Mouse (Mus musculus) heart, embryonic 12.5 days (tissue): ENCODE results near the gene Ntrk1. TPM values are rescaled to one million over a fixed set of nuclear protein-coding genes. Genes with fewer than 3 reads are reported as not detected.

Source experiments
- ATAC-seq: fragments of 200-750 bp; cut with Nextera tagmentation; 2 replicates; pipeline ENCODE4 v1.8.0; 2017; ENCODE audit warnings: moderate TSS enrichment, moderate library complexity; ENCODE audit not compliant: insufficient number of reproducible peaks, low FRiP score
- H3K27ac ChIP-seq: fragments of 300-500 bp; sonication (generic); 2 replicates; pipeline ENCODE4 v1.5.1; 2016; ENCODE audit warnings: mild to moderate bottlenecking, moderate library complexity; ENCODE audit not compliant: poor library complexity, severe bottlenecking
- H3K27me3 ChIP-seq: fragments of 300-500 bp; sonication (generic); replicated peaks from 2 replicates; pipeline ENCODE4 v1.6.1; 2016; ENCODE audit warnings: mild to moderate bottlenecking, moderate library complexity
- H3K36me3 ChIP-seq: fragments of 300-500 bp; sonication (generic); 2 replicates; pipeline ENCODE4 v1.6.1; 2016; ENCODE audit warnings: mild to moderate bottlenecking, moderate library complexity
- H3K4me1 ChIP-seq: fragments of 300-500 bp; sonication (generic); replicated peaks from 2 replicates; pipeline ENCODE4 v1.6.1; 2016; ENCODE audit warnings: mild to moderate bottlenecking
- H3K4me2 ChIP-seq: fragments of 300-500 bp; sonication (generic); 2 replicates; pipeline ENCODE4 v1.6.1; 2016; ENCODE audit warnings: mild to moderate bottlenecking, moderate library complexity
- H3K4me3 ChIP-seq: fragments of 300-500 bp; sonication (generic); 2 replicates; pipeline ENCODE4 v1.5.1; 2016; ENCODE audit warnings: mild to moderate bottlenecking
- H3K9ac ChIP-seq: fragments of 300-500 bp; sonication (generic); 2 replicates; pipeline ENCODE4 v1.6.1; 2016; ENCODE audit warnings: mild to moderate bottlenecking, moderate library complexity
- H3K9me3 ChIP-seq: fragments of 300-500 bp; sonication (generic); replicated peaks from 2 replicates; pipeline ENCODE4 v1.6.1; 2016; ENCODE audit warnings: mild to moderate bottlenecking, moderate library complexity
- WGBS: fragments of 180-500 bp; shearing (Covaris S2); methylation state at CpG from one replicate; pipeline ENCODE4 v1.1.7; 2016; 5-methylcytosine and 5-hydroxymethylcytosine counted together
- polyA plus RNA-seq: library from polyadenylated mRNA; unstranded; fragments of >200 nt; fragmentation: Nextera tagmentation; extraction: Ambion mirVana; gene quantifications from 2 replicates; pipeline ENCODE4 v1.2.1, GENCODE M21; 2016

Gene Ntrk1
- polyA plus RNA-seq, 1 experiment from 2014 or later = 0.26 TPM

DNA sequence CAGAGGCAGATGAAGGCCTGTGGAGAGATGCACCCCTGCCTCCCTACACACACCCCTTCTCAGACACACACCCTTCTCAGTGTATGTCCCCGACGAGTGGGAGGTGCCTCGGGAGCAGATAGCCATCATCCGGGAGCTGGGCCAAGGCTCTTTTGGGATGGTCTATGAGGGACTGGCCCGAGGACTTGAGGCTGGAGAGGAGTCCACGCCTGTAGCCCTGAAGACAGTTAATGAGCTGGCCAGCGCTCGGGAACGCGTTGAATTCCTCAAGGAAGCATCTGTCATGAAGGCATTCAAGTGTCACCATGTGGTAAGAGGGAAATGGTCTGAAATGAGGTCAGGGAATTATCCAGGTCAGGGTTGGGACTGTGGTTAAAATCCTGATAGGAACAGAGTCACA, 17.9 kb upstream of the Ntrk1 start:
- Histone ChIP-seq H3K9me3 (no peaks in the 10 kb centered on the region), H3K27me3 (peaks cover 97% of the 10 kb centered on the region), H3K36me3 (no peaks in the 10 kb centered on the region), H3K4me2 (no peak overlapping the region), H3K4me1 (peaks cover 13% of the 10 kb centered on the region), H3K4me3 (no peak overlapping the region), H3K27ac (no peak overlapping the region), H3K9ac (no peak overlapping the region)
- 38% methylated on average over 10 of the region's 10 CpGs for WGBS
- ATAC-seq = no peak

DNA sequence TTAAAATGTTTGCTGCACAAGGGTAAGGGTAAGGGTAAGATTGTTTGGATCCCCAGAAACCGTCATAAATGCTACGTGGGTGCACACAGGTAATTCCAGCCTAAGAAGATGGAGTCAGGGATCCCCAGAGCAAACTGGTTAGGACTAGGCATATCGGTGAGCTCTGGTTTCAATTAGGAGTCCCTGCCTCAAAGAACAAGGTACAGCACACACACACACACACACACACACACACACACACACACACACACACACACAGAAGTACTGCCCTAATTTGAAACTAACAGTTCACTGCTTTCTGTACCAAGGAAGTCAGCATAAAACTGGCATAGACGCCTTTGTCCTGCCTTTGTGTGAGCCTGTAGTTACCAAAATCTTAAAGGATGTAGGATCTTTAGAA, 17.5 kb upstream of the Ntrk1 start:
- H3K27ac ChIP-seq = no peak overlapping the region
- H3K4me1 ChIP-seq = peaks cover 13% of the 10 kb centered on the region
- H3K4me3 ChIP-seq = no peak overlapping the region
- H3K36me3 ChIP-seq = no peaks in the 10 kb centered on the region
- no peak for ATAC-seq
- peaks cover 97% of the 10 kb centered on the region for H3K27me3 ChIP-seq
- H3K9ac ChIP-seq = no peak overlapping the region
- 70% methylated on average over 4 of the region's 4 CpGs for WGBS
- no peaks in the 10 kb centered on the region for H3K9me3 ChIP-seq
- no peak overlapping the region for H3K4me2 ChIP-seq

DNA sequence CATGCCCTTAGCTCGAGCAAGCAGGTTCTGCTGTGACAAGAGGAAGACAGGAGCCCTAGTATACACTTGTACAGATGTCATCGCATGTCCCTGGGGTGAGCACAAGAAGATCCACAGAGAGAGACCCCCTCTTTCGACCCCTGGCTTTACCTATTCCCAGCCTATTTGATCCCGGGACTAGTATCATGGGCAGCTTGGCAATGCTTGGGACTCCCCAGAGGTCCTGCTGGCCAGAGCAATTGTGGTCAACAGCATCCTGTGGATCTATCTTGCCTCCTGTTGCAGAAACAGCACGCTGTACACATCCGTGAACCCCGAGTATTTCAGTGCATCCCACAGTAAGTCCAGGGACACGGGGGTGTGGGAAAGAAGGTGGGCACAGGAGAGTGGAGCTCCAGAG, 16.3 kb upstream of the Ntrk1 start:
- 68% methylated on average over 8 of the region's 8 CpGs for WGBS
- Histone ChIP-seq H3K27me3 (peaks cover 100% of the 10 kb centered on the region), H3K27ac (no peak overlapping the region), H3K9me3 (no peaks in the 10 kb centered on the region), H3K9ac (no peak overlapping the region), H3K4me2 (no peak overlapping the region), H3K4me1 (peaks cover 10% of the 10 kb centered on the region), H3K4me3 (no peak overlapping the region), H3K36me3 (no peaks in the 10 kb centered on the region)
- ATAC-seq = no peak

DNA sequence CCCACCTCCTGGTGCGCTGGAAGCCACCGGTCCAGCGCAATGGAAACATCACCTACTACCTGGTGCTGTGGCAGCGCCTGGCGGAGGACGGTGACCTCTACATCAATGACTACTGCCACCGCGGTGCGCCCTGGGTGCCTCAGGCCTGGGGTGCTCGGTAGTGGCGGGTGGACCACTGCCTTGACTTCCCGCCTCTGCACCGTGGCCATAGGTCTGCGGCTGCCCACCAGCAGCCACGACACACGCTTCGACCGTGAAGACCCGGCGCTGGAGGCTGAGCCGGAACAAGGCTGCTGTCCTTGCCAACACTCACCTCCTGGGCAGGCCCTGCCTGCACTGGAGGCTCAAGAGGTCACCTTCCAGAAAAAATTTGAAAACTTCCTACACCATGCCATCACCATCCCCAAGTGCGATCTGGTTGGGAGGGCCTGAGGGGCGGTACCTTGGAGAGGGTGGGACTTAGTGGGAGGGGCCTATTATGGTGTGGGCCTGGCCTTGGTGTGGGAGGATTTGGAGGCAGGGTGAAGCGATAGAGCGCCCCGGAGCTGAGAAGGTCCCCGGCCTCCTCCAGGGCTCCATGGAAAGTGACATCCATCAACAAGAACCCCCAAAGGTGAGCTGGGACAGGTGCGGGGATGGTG, 14.5 kb upstream of the Ntrk1 start:
- H3K36me3 ChIP-seq = no peaks in the 10 kb centered on the region
- H3K4me2 ChIP-seq = peak overlapping the region; percentile 39
- peak; percentile 34; the same call in 1 of the 2 replicates for ATAC-seq
- peak overlapping the region; percentile 16; the same call in 1 of the 2 replicates for H3K4me3 ChIP-seq
- no peak overlapping the region for H3K9ac ChIP-seq
- H3K27ac ChIP-seq = no peak overlapping the region
- H3K27me3 ChIP-seq = peaks cover 100% of the 10 kb centered on the region
- 5% methylated on average over 28 of the region's 28 CpGs for WGBS
- H3K9me3 ChIP-seq = no peaks in the 10 kb centered on the region
- peaks cover 7% of the 10 kb centered on the region for H3K4me1 ChIP-seq

DNA sequence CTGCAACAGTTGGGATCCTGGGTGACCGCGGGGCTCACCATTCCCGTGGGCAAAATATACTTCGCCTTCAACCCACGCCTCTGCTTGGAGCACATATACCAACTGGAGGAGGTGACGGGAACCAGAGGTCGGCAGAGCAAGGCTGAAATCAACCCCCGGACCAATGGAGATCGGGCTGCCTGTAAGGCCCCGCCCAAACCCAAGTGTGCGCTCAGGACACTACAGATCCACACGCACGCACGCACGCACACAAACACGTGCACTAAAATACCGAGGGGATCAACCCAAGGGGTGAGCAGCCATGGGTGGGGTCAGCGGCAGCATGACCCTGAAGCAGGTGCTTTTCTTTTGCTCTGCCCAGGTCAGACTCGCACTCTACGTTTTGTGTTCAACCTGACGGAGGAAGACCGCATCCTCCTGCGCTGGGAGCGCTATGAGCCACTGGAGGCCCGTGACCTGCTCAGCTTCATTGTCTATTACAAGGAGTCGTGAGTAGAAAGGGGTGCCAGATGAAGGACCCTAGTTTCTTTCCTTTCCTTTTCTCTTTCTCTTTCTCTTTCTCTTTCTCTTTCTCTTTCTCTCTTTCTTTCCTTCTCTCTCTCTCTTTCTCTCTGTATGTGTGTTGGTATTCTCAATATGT, 9.2 kb upstream of the Ntrk1 start:
- H3K27me3 ChIP-seq = peaks cover 100% of the 10 kb centered on the region
- 0 out of 2 replicates have a peak, but pooled peaks have one; percentile 23 for ATAC-seq
- H3K9me3 ChIP-seq = no peaks in the 10 kb centered on the region
- H3K4me2 ChIP-seq = peak overlapping the region; percentile 64
- 4% methylated on average over 26 of the region's 26 CpGs for WGBS
- no peaks in the 10 kb centered on the region for H3K36me3 ChIP-seq
- H3K27ac ChIP-seq = no peak overlapping the region
- peak overlapping the region; percentile 40; the same call in 1 of the 2 replicates for H3K9ac ChIP-seq
- H3K4me3 ChIP-seq = peak overlapping the region; percentile 26
- H3K4me1 ChIP-seq = peaks cover 8% of the 10 kb centered on the region

DNA sequence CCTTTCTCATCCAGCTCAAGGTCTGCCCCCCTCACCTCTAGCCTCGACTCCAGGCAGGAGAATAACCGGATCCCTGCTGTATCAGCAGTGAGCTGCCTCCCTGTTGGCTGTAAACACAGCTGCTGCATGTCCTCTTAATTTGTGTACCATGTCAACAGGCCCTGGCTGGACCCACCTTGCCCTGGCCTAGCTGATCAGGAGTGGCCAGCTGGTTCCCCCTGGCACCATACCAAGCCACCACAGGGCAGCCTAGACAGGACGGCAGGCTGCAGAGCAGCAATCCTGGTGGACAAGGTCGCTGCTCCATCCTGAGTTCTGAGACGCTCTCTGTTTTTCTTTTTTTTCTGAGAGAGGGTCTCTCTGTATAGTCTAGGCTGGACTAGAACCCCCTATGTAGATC, 6.7 kb upstream of the Ntrk1 start:
- Histone ChIP-seq H3K4me2 (no peak overlapping the region), H3K4me1 (peaks cover 14% of the 10 kb centered on the region), H3K9ac (no peak overlapping the region), H3K27ac (no peak overlapping the region), H3K9me3 (no peaks in the 10 kb centered on the region), H3K4me3 (no peak overlapping the region), H3K27me3 (peaks cover 100% of the 10 kb centered on the region), H3K36me3 (no peaks in the 10 kb centered on the region)
- WGBS = 43% methylated on average over 5 of the region's 5 CpGs
- ATAC-seq = no peak

DNA sequence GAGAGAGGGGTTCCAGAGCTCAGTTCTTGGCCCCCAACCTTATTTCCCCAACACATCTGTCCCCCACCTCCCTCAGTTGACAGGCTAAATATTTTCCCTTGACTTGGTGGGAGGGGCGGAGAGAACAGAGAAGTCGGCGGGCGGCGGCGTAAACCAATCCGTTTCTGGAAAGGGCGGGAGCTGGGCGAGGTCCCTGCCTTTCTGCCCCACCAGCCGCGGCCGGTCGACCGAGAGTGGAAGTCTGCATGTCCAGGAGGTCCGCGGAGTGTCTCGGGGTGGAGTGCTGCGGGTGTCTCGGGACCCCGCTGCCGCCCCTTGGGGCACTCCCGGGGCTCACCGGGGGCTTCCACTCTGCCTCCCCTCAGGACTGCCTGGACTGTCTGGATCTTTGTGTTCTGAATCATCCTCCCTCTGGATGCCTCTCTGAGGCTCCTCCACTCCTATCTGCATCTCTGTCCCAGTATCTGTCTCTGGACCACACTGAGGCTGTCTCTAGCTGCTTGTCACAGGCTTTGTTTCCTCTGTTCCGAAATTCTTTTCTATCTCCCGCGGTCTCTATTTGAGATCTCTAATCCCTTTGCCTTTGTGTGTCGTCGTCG, 1.9 kb upstream of the Ntrk1 start, which contains the start of gene Insrr:
Gene Insrr (plus strand): TSS at position 216 of the 599 bp plus-strand sequence.
- ATAC-seq = no peak
- Histone ChIP-seq H3K27ac (no peak within 1 kb of the TSS), H3K4me2 (peak within 1 kb of the TSS; percentile 70), H3K4me1 (peaks cover 20% of the 10 kb centered on the region), H3K27me3 (peaks cover 100% of the 10 kb centered on the region), H3K36me3 (no peaks in the 10 kb centered on the region), H3K9me3 (no peaks in the 10 kb centered on the region), H3K4me3 (peak within 1 kb of the TSS; percentile 41), H3K9ac (peak within 1 kb of the TSS; percentile 42)
- WGBS = under 1% methylated on average over 29 of the region's 29 CpGs

DNA sequence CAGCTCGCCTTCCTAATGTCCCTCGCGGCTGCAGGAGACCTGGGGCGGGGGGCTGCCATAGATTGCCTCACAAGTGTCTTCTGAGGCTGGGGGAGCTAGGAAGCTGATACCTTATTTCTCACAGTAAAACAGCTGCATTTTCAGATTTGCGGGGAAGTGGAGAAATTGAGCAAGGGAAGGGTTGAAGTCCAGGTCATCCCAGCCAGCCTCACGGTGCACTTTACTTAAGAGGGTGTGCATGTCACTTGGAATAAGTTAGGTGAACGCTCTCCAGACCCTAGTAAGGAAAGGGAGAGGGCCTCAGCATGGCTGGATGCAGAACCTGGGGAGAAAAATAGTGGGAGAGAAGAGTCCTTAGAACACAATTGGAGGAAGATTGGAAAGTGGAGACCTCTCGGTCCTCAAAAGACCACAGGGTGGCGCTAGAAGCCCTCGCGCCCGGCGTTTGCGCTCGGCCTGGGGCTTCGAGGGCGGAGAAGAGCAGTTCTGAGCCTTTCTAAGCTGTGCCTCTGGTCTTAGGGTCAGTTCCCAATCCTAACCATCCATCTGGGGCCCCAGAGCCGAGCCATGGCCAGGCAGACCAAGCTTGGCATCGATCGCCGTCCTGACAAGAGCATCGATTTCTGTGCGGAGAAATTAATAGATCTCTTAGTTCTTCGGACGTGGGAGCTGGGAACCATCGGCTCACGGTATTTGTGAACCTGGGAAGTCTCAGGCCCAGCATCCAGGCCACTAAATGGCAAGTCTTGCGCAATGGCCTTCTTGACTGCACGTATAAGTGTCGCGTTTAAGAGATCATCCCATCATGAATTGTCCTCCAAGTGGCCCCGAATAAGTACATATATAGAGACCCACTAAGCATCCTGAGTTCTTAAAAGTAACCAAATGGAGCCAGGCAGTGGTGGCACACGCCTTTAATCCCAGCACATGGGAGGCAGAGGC, 645 bp upstream of the Ntrk1 start:
- Histone ChIP-seq H3K9ac (no peak overlapping the region), H3K4me1 (peaks cover 20% of the 10 kb centered on the region), H3K4me3 (peak overlapping the region; percentile 35), H3K9me3 (no peaks in the 10 kb centered on the region), H3K27me3 (peaks cover 100% of the 10 kb centered on the region), H3K4me2 (peak overlapping the region; percentile 55), H3K36me3 (no peaks in the 10 kb centered on the region), H3K27ac (no peak overlapping the region)
- ATAC-seq = no peak
- WGBS = 17% methylated on average over 33 of the region's 33 CpGs

DNA sequence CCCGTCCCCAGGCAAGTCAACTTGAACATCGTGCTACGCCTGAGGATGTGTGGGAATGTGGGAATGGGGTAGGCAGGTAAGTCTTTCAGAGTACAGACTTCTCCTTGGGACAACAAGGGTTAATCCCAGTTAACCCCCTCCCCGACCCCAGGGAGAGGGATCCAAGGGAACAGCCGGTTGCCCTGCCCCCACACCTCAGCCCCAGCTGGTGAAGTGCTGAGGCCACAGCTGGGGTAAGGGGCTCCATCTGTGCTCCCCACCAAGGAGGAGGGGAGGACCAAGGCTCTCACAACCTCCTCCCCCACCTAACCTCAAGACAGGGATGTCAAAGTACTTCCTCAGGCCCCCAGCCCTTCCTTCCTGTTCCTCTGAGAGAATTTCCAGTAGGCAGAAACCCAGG, 5.2 kb downstream of the Ntrk1 start:
- H3K9ac ChIP-seq = no peak overlapping the region
- no peak overlapping the region for H3K4me2 ChIP-seq
- no peaks in the 10 kb centered on the region for H3K36me3 ChIP-seq
- no peaks in the 10 kb centered on the region for H3K9me3 ChIP-seq
- no peak overlapping the region for H3K27ac ChIP-seq
- H3K27me3 ChIP-seq = peaks cover 75% of the 10 kb centered on the region
- peaks cover 25% of the 10 kb centered on the region for H3K4me1 ChIP-seq
- H3K4me3 ChIP-seq = no peak overlapping the region
- no peak for ATAC-seq
- 26% methylated on average over 5 of the region's 5 CpGs for WGBS

DNA sequence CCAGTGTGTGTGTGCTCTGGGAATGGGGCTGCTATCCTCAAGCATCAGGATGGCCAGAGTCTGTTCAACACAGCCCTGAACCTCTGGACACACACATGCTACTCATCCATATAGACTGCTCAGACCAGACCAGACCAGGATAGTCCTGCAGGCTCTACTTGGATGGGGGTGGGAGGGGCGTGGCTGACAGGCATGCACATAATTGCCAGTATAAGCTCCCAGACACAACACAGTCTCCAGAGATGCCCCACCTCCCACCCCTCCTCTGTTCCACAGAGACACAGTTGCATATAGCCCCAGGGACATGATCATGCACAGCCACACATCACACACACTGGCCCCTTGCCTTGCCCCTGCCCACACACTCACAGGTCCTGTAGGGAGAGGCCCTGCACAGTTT, 5.7 kb downstream of the Ntrk1 start:
- 52% methylated on average over 1 of the region's 1 CpGs for WGBS
- peaks cover 69% of the 10 kb centered on the region for H3K27me3 ChIP-seq
- no peaks in the 10 kb centered on the region for H3K9me3 ChIP-seq

More for the DNA sequence above, 5.7 kb downstream of the Ntrk1 start:
- no peak overlapping the region for H3K9ac ChIP-seq
- ATAC-seq = no peak
- H3K27ac ChIP-seq = no peak overlapping the region
- no peak overlapping the region for H3K4me3 ChIP-seq
- H3K36me3 ChIP-seq = no peaks in the 10 kb centered on the region
- H3K4me1 ChIP-seq = peaks cover 22% of the 10 kb centered on the region
- no peak overlapping the region for H3K4me2 ChIP-seq
